Mouse (Mus musculus) B cell, adult (primary cell): Measurements from ENCODE around the gene H2-DMb2. TPM values are rescaled to one million over a fixed set of nuclear protein-coding genes. Genes with fewer than 3 reads are reported as not detected.

Experiments
- total RNA-seq: library from RNA; stranded (reverse); gene quantifications from 4 replicates; pipeline ENCODE4 v1.2.4, GENCODE M21; 2023; ENCODE audit not compliant: inconsistent age

Gene H2-DMb2
- 1,549 to 1,567 TPM (median 1,559 TPM) in 4 replicates for total RNA-seq

DNA sequence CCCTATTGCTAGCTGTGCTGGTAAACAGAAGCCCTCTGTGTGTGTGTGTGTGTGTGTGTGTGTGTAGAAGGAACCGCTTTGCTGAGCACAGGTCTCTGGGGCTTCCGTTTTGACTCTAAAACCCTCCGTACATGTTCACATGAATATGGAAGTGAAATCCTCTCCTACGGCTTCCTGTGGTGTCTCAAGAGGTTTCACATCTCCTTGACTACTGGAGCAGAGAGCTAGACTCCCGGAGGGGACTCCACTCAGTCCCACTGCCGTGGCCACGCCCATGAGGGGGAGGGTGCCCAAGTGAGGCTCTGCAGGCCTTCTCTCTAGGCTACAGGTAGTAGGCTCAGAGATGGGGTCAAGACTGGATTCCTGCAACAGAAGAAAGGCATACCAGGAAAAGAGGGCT, at the start of gene H2-DMb2:
Gene H2-DMb2, plus strand, starts transcription at position 275 of the 400 bp plus-strand sequence.

DNA sequence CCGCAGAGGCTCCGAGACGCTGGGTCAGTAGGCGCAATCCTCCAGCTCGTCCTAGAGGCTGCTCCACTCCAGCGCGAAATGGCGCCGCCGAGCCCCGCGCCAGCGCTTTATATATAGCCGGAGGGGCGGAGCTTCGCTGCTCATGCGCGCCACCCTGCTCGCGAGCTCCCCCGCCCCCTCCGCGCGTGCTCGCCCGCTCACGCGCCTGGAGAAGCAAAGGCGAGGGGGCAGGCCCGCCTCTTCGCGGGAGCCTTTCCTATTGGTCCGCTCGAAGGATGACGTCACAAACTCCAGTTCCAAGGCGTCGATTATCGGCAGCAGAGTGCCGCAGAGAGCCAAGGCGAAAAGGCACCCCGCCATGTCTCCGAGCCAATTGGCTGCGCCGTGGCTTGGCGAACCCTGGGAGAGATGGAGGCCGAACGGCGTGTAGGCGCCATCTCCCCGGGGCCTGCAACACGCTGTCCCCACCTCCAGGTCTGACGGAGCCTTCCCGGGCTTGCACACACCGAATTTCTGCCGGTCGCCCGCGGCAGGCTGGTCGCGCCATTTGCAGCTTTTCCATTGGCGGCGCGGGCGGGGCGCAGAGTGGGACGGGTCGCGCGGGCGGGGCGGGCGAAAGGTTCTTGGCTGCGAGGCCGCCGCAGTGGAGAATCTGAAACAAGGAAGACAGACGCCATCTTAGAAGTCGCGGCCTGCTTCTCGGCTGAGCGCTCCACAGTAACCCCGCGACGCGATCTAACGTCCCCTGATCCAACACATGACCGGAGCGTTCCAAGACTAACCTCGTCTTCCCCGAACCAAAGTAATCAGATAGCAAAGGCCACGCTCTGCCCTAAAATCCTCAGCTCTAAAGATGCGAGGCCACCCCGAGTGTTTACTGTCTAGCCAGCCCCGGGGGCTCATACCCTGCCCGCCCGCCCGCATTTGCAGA, 23.6 kb upstream of the H2-DMb2 start, which contains the start of gene H2-DMa:
Gene H2-DMa, plus strand, starts transcription at position 293 of the 931 bp plus-strand sequence.

DNA sequence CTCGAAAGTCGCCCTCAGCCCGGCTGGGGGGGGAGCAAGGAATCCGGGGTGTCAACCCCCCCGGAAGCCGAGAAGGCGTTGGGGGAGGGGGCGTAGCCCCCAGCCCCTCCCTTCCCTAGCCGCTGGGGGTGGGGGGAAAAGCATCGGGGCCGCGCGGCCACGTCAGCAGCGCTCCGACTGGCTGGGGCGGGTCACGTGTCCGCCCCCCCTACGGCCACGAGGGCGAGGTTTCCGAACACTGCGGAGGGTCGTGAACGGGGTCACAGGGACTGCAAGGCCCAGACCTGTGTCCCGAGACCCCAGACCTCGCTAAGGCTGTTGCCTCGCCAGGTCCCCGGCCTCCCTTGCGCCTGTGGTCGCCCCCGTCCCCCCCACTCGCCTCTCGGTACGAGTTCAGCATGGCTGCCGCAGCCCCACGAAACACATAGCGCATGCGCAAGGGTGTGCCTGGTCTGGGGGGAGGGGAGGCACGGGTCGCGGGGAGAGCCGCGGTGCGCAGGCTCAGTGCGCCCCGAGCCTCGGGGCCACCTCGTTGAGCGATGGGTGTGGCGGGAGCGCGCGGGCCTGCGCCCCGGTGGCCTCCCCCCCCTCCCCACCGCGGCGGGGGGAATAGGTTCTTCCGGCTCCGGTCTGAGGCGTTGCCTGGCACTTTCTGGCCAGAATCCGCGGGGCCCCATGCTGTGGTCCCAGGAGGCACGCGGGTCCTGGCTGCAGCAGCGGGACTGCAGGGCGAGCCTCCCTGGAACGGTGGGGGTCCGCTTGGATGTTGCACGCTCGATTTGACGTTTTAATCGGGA, 20.7 kb upstream of the H2-DMb2 start, which contains the start of gene Brd2:
Gene Brd2, minus strand, starts transcription at position 447 of the 797 bp plus-strand sequence.

DNA sequence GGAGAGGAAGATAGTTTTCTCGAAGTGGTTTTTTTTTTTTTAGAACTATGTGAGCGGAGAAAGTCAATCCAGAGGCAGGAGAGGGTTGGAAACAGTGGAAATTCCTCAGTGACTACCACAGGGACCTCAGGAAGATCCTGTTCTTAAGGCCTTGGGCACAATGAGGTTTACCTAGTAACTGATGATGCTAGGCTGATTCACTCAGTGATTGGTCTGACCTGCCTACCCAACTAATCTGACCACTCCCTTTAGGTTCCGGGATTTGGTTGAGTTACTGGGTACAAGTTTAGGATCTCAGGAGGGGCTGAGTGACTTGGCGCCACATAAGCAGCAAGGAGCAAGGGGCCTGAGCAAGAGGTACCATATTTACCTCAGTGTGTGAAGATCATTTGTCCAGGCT, 9.8 kb downstream of the H2-DMb2 start, which contains the start of gene H2-DMb1:
Gene H2-DMb1, plus strand, starts transcription at position 150 of the 400 bp plus-strand sequence.

DNA sequence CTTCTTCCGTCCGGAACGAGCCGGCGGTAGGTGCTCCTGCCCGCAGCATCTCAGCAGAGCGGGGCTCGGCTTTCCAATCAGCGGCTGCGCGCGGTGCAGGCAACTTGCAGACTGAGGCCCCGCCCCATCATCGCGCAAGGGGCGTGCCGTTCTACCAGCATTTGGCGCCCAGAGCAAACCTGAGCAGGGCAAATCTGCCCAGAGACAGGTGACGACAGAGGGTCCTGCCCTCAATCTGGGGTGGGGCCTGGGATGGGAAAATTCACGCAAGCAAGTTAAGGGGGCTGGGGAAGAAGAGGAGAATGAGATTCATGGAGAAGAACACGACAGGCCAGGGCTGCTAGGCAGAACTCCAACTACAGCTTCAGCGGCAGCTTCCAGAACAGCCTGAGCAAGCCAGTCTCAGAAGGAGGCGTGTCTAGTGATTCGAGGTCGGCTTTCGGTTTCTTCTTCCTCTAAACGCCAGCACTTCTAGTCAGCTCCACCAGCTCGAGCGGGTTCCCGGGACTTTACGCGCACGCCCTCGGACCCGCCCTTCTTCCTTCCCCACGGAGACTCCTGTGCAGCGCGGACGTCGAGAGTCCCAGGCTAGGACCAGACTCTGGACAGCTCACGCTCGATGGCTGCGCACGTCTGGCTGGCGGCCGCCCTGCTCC, 44.3 kb downstream of the H2-DMb2 start, which contains the start of the genes Tap1 and Psmb9:
Gene Tap1, plus strand, starts transcription at position 293 of the 656 bp plus-strand sequence.
Gene Psmb9, minus strand, starts transcription at position 504 of the 656 bp plus-strand sequence.

DNA sequence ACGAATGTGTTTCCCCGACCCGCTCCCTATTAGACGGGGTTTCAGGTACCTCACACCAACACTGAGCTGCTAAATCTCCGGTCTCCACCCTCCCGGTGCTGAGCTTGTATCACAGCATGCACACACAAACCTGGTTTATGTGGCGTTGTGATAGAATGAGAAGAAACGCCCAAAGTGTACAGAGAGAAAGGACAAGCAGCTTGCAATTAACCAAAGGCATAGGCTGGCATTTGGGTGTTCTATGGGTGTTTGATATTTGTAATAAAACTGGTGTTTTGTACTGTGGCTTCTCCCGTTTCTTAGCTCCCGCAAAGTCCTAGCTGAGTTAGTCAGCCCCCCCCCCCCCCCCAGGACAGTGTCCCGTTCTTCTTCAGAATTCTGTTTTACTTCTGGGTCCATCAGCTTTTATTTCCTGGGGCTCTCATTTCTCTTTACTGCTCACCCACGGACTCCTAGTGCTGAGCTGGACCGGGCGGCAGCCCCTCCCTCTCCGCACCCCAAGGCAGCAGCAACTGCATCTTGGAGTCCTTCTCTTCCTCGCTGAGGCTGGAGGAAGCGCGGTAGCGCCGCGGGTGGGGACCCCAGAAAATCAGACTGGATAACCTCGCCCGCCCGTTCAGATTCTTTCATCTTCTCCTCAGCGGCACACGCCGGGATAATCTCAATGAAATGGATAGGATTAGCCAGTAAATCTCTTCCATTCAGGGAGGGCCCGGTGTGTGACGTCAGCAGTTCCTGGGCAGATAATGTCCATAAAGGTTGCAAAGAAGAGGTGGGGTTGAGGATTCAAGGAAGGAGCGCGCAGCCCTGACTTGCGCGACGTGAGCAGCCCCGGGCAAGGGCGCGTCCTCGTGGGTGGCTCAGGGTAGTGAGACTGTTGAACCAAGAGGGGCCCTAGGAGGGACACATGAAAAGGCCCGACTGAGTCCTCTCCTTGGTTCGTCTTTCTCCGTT, 54.1 kb downstream of the H2-DMb2 start, which contains the start of gene Psmb8:
Gene Psmb8, plus strand, starts transcription at position 781 of the 954 bp plus-strand sequence.

Other genes with a start within 250 kb of the H2-DMb2 start
- gene Platr17, start 238.2 kb upstream of the H2-DMb2 start, total RNA-seq = 0.90 to 0.93 TPM in 2 of 4 replicates, not detected in the others
- gene Daxx, start 233.9 kb upstream of the H2-DMb2 start, total RNA-seq = 43.5 to 64.5 TPM (median 57.8 TPM) in 4 replicates
- 459 to 514 TPM (median 471 TPM) in 4 replicates for gene Tapbp, start 227.4 kb upstream of the H2-DMb2 start, total RNA-seq
- 34.8 to 43.8 TPM (median 42.1 TPM) in 4 replicates for gene Zbtb22, start 227.4 kb upstream of the H2-DMb2 start, total RNA-seq
- gene Rgl2, start 213.8 kb upstream of the H2-DMb2 start, total RNA-seq = 181 to 200 TPM (median 191 TPM) in 4 replicates
- 48.8 to 71.2 TPM (median 65.7 TPM) in 4 replicates for gene Pfdn6, start 203.0 kb upstream of the H2-DMb2 start, total RNA-seq
- gene Wdr46, start 202.6 kb upstream of the H2-DMb2 start, total RNA-seq = 37.2 to 41.1 TPM (median 38.8 TPM) in 4 replicates
- 4.6 to 6.3 TPM (median 6.0 TPM) in 4 replicates for gene B3galt4, start 191.8 kb upstream of the H2-DMb2 start, total RNA-seq
- gene Vps52, start 187.5 kb upstream of the H2-DMb2 start, total RNA-seq = 84.3 to 90.2 TPM (median 84.9 TPM) in 4 replicates
- gene Rps18, start 187.3 kb upstream of the H2-DMb2 start, total RNA-seq = 1,477 to 1,581 TPM (median 1,522 TPM) in 4 replicates
- gene H2-K1, start 143.0 kb upstream of the H2-DMb2 start, total RNA-seq = 2,828 to 3,180 TPM (median 3,118 TPM) in 4 replicates
- 37.0 to 44.6 TPM (median 37.7 TPM) in 4 replicates for gene Ring1, start 118.6 kb upstream of the H2-DMb2 start, total RNA-seq
- gene H2-Ke6, start 115.2 kb upstream of the H2-DMb2 start, total RNA-seq = 116 to 159 TPM (median 139 TPM) in 4 replicates
- 76.7 to 88.4 TPM (median 86.4 TPM) in 4 replicates for gene Slc39a7, start 111.6 kb upstream of the H2-DMb2 start, total RNA-seq
- 108 to 117 TPM (median 111 TPM) in 4 replicates for gene Rxrb, start 111.5 kb upstream of the H2-DMb2 start, total RNA-seq
- gene Col11a2, start 103.9 kb upstream of the H2-DMb2 start, total RNA-seq = 5.6 to 8.4 TPM (median 6.7 TPM) in 4 replicates
- gene H2-Oa, start 51.0 kb upstream of the H2-DMb2 start, total RNA-seq = 197 to 229 TPM (median 217 TPM) in 4 replicates
- 618 to 656 TPM (median 649 TPM) in 4 replicates for gene H2-DMa, start 23.8 kb upstream of the H2-DMb2 start, total RNA-seq
- 428 to 472 TPM (median 457 TPM) in 4 replicates for gene Brd2, start 20.7 kb upstream of the H2-DMb2 start, total RNA-seq
- 652 to 777 TPM (median 691 TPM) in 4 replicates for gene H2-DMb1, start 9.8 kb downstream of the H2-DMb2 start, total RNA-seq
- 129 to 155 TPM (median 147 TPM) in 4 replicates for gene Tap1, start 44.2 kb downstream of the H2-DMb2 start, total RNA-seq
- 88.5 to 134 TPM (median 102 TPM) in 4 replicates for gene Psmb9, start 44.5 kb downstream of the H2-DMb2 start, total RNA-seq
- gene Psmb8, start 54.4 kb downstream of the H2-DMb2 start, total RNA-seq = 204 to 264 TPM (median 236 TPM) in 4 replicates
- 121 to 132 TPM (median 126 TPM) in 4 replicates for gene Tap2, start 60.2 kb downstream of the H2-DMb2 start, total RNA-seq
- 966 to 1,062 TPM (median 1,033 TPM) in 4 replicates for gene H2-Ob, start 95.6 kb downstream of the H2-DMb2 start, total RNA-seq
- gene H2-Ab1, start 114.4 kb downstream of the H2-DMb2 start, total RNA-seq = 5,415 to 5,641 TPM (median 5,533 TPM) in 4 replicates
- gene H2-Aa, start 144.5 kb downstream of the H2-DMb2 start, total RNA-seq = 4,630 to 4,972 TPM (median 4,848 TPM) in 4 replicates
- 3,438 to 3,919 TPM (median 3,626 TPM) in 4 replicates for gene H2-Eb1, start 162.6 kb downstream of the H2-DMb2 start, total RNA-seq
- 36.5 to 41.0 TPM (median 37.9 TPM) in 4 replicates for gene H2-Eb2, start 182.4 kb downstream of the H2-DMb2 start, total RNA-seq
- gene Btnl2, start 211.5 kb downstream of the H2-DMb2 start, total RNA-seq = 8.2 to 10.9 TPM (median 10.3 TPM) in 4 replicates
- 2.5 to 3.5 TPM (median 3.1 TPM) in 4 replicates for gene Btnl1, start 233.8 kb downstream of the H2-DMb2 start, total RNA-seq